9 mouse cellular contexts compared by ENCODE assay signal in the genomic region with DNA sequence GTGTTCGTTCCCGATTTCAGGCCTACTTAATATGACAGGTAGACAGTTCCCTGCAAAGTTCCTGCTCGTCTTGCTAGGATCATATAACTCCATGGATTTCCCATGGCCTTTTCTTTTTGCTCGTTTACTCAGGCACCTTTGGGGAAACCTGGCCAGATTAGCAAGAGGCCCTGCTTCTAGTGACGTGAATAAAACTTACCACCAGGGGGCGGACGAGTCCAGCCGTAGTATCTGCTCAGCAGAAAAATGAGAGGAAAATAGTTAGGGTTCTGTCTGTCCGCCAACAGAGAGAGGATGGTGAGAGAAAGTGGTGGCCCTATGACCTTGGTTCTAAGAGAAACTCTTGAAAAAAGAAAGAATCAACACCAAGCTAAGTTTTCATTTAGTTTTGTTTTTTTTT. TPM values are rescaled to one million over a fixed set of nuclear protein-coding genes. Genes with fewer than 3 reads are reported as not detected.
DNase-seq lines count a peak whose midpoint lies in the region; ATAC-seq and TF ChIP-seq lines count a peak whose summit lies in the region.
"Had no signal": no experiment of that assay in that cellular context is flagged by ENCODE, and none has a peak within 500 bp of the region (broad histone marks: within the 10 kb centered on the region; RNA-seq: fewer than 3 reads in every experiment).

No protein-coding gene starts in this region.

- H3K4me2 ChIP-seq in kidney, embryonic 14.5 days (replicated peaks; ENCODE audit: low read depth, low read length), result no peak overlapping the region

- H3K4me3 ChIP-seq in kidney, embryonic 14.5 days (ENCODE audit: low read length), result no peak overlapping the region
- H3K4me3 ChIP-seq in left cerebral cortex, adult 2 months, result no peak overlapping the region
- no peak overlapping the region for H3K4me3 ChIP-seq in thymus, adult 2 months (ENCODE audit: control insufficient read depth, insufficient read depth, low read length)
- H3K4me3 ChIP-seq: erythroblast, embryonic 14.5 days had no signal

- H3K9me3 ChIP-seq in kidney, embryonic 14.5 days (ENCODE audit: control insufficient read depth, low read length), result peaks cover under 1% of the 10 kb centered on the region; the same call in 1 of the 2 replicates

- peak; percentile 46 for DNase-seq in kidney, adult 11 months
- peak; percentile 76 to 83 for DNase-seq in left cerebral cortex, adult 2 months (ENCODE audit: extremely low spot score in 1 of 2, low spot score in 2 of 2)
- DNase-seq in natural killer cell, adult 2 months (ENCODE audit: low spot score in 2 of 2), result peak; percentile 61 to 73
- peak; percentile 82 for DNase-seq in thymus, adult 2 months

- H3K9ac ChIP-seq in kidney, embryonic 14.5 days (ENCODE audit: low read depth, low read length), result no peak overlapping the region

- no peaks in the 10 kb centered on the region for H3K4me1 ChIP-seq in kidney, embryonic 14.5 days (ENCODE audit: control insufficient read depth, insufficient read depth, low read length)
- H3K4me1 ChIP-seq in thymus, adult 2 months (replicated peaks; ENCODE audit: control insufficient read depth, insufficient read depth, low read length), result no peaks in the 10 kb centered on the region

- 29% methylated on average over 9 of the region's 9 CpGs for WGBS in kidney, embryonic 14.5 days
- WGBS in thymus, adult 2 months, result 38% methylated on average over 9 of the region's 9 CpGs

- intact Hi-C loops in left cerebral cortex, adult 2 months (cut with DNase I), result loop anchor here (2.0 kb wide), 1 partner anchor 76 kb away; no protein-coding TSS in a partner anchor

- no peaks in the 10 kb centered on the region for H3K27me3 ChIP-seq in kidney, embryonic 14.5 days (ENCODE audit: control insufficient read depth, insufficient read depth, low read length)
- H3K27me3 ChIP-seq in thymus, adult 2 months (ENCODE audit: control insufficient read depth, insufficient read depth, low read length), result no peaks in the 10 kb centered on the region

- peak; percentile 89 for TF ChIP-seq CTCF in left cerebral cortex, adult 2 months (IDR thresholded peaks at IDR 0.05)
- no peak for TF ChIP-seq CTCF in thymus, adult 2 months (IDR thresholded peaks at IDR 0.05; ENCODE audit: borderline replicate concordance, control insufficient read depth, extremely low read depth, insufficient read depth, low read length, poor library complexity)

- no peaks in the 10 kb centered on the region for H3K36me3 ChIP-seq in kidney, embryonic 14.5 days (ENCODE audit: control insufficient read depth, insufficient read depth, low read length)
- H3K36me3 ChIP-seq in thymus, adult 2 months (ENCODE audit: control insufficient read depth, insufficient read depth, low read length), result peaks cover 12% of the 10 kb centered on the region; the same call in 1 of the 2 replicates

- TF ChIP-seq POLR2A in thymus, adult 2 months (IDR thresholded peaks at IDR 0.05; ENCODE audit: control insufficient read depth, extremely low read depth, insufficient read depth, low read length, poor library complexity), result no peak

- no peak for ATAC-seq in kidney, embryonic 14.5 days (ENCODE audit: low FRiP score, low TSS enrichment)
- peak; percentile 84 for ATAC-seq in activated CD4-positive, CD25-positive, alpha-beta regulatory T cell, adult 4 months
- ATAC-seq in common myeloid progenitor, adult 5-6 weeks (replicated peaks; ENCODE audit: low read depth, poor library complexity, severe bottlenecking), result peak; percentile 79
- peak; percentile 80 for ATAC-seq in granulocyte monocyte progenitor cell, adult 5-6 weeks (replicated peaks; ENCODE audit: poor library complexity, severe bottlenecking)

- no peak overlapping the region for H3K27ac ChIP-seq in kidney, embryonic 14.5 days (ENCODE audit: low read depth, low read length)
- no peak overlapping the region for H3K27ac ChIP-seq in left cerebral cortex, adult 2 months
- H3K27ac ChIP-seq in thymus, adult 2 months (ENCODE audit: control insufficient read depth, insufficient read depth, low read length), result no peak overlapping the region

RNA-seq across cellular contexts. Expression of gene Usp18, which starts 14.8 kb away (rescaled TPM):
- 1.6 and 1.8 TPM in 2 replicates for polyA plus RNA-seq in kidney, embryonic 14.5 days (2014; fragmentation: Nextera tagmentation; extraction: Ambion mirVana)
- 10 to 100 TPM; 75.8 to 85.7 TPM for polyA plus RNA-seq in activated CD4-positive, CD25-positive, alpha-beta regulatory T cell, adult 4 months (2017; shearing (Covaris generic))
- 2.6 and 9.0 TPM in 2 replicates for total RNA-seq in common myeloid progenitor, adult 5-6 weeks (2017)
- total RNA-seq in granulocyte monocyte progenitor cell, adult 5-6 weeks (2014; fragmentation: Nextera tagmentation), result not detected in 2 replicates
- 0.82 and 1.3 TPM in 2 replicates for total RNA-seq in granulocyte monocyte progenitor cell, adult 5-6 weeks (2017)
- under 1 TPM; 0.18 to 0.89 TPM for total RNA-seq in left cerebral cortex, adult 2 months (2021)
- 30.0 and 43.4 TPM in 2 replicates for polyA plus RNA-seq in thymus, adult 2 months (2012; rRNA removed)
- polyA plus RNA-seq: erythroblast, embryonic 14.5 days had no signal

RNA-seq across cellular contexts. Expression of gene Slc6a13, which starts 39.5 kb away (rescaled TPM):
- polyA plus RNA-seq in kidney, embryonic 14.5 days (2014; fragmentation: Nextera tagmentation; extraction: Ambion mirVana), result 9.8 and 13.4 TPM in 2 replicates
- polyA plus RNA-seq in activated CD4-positive, CD25-positive, alpha-beta regulatory T cell, adult 4 months (2017; shearing (Covaris generic)), result under 1 TPM; 0.55 to 0.93 TPM
- total RNA-seq in common myeloid progenitor, adult 5-6 weeks (2017), result 3.0 and 3.2 TPM in 2 replicates
- 5.6 and 5.9 TPM in 2 replicates for total RNA-seq in granulocyte monocyte progenitor cell, adult 5-6 weeks (2014; fragmentation: Nextera tagmentation)
- total RNA-seq in granulocyte monocyte progenitor cell, adult 5-6 weeks (2017), result 2.4 and 3.9 TPM in 2 replicates
- 10 to 100 TPM; 18.0 to 18.5 TPM for total RNA-seq in left cerebral cortex, adult 2 months (2021)
- polyA plus RNA-seq in thymus, adult 2 months (2012; rRNA removed), result 1.9 and 2.4 TPM in 2 replicates

RNA-seq across cellular contexts. Expression of gene Tuba8, which starts 50.1 kb away (rescaled TPM):
- polyA plus RNA-seq in kidney, embryonic 14.5 days (2014; fragmentation: Nextera tagmentation; extraction: Ambion mirVana), result 0.18 and 0.30 TPM in 2 replicates
- polyA plus RNA-seq in activated CD4-positive, CD25-positive, alpha-beta regulatory T cell, adult 4 months (2017; shearing (Covaris generic)), result under 1 TPM; 0.42 to 0.51 TPM
- 34.6 and 40.7 TPM in 2 replicates for total RNA-seq in common myeloid progenitor, adult 5-6 weeks (2017)
- total RNA-seq in granulocyte monocyte progenitor cell, adult 5-6 weeks (2014; fragmentation: Nextera tagmentation), result 9.3 and 12.8 TPM in 2 replicates
- total RNA-seq in granulocyte monocyte progenitor cell, adult 5-6 weeks (2017), result 27.8 and 28.4 TPM in 2 replicates
- 10 to 100 TPM; 10.6 to 12.2 TPM for total RNA-seq in left cerebral cortex, adult 2 months (2021)
- 2.9 and 4.3 TPM in 2 replicates for polyA plus RNA-seq in thymus, adult 2 months (2012; rRNA removed)
